Mouse (Mus musculus) midbrain, embryonic 10.5 days (tissue): ENCODE results near the gene Creb1. TPM values are rescaled to one million over a fixed set of nuclear protein-coding genes. Genes with fewer than 3 reads are reported as not detected.

ENCODE experiments used
- DNase-seq: peaks from one replicate; pipeline ENCODE4 v3.0.0-alpha.2; 2017; ENCODE audit warnings: low spot score
- H3K27ac ChIP-seq: fragments of 300-500 bp; sonication (generic); replicated peaks from 2 replicates; pipeline ENCODE4 v1.5.1; 2016; ENCODE audit warnings: mild to moderate bottlenecking
- H3K27me3 ChIP-seq: fragments of 300-500 bp; sonication (generic); 2 replicates; pipeline ENCODE4 v1.6.1; 2016; ENCODE audit warnings: low read depth, mild to moderate bottlenecking; ENCODE audit not compliant: poor library complexity, severe bottlenecking
- H3K36me3 ChIP-seq: fragments of 300-500 bp; sonication (generic); 2 replicates; pipeline ENCODE4 v1.6.1; 2016; ENCODE audit warnings: mild to moderate bottlenecking, moderate library complexity
- H3K4me1 ChIP-seq: fragments of 300-500 bp; sonication (generic); 2 replicates; pipeline ENCODE4 v1.6.1; 2016
- H3K4me3 ChIP-seq: fragments of 300-500 bp; sonication (generic); 2 replicates; pipeline ENCODE4 v1.5.1; 2016; ENCODE audit warnings: mild to moderate bottlenecking, moderate library complexity
- H3K9me3 ChIP-seq: fragments of 300-500 bp; sonication (generic); replicated peaks from 2 replicates; pipeline ENCODE4 v1.6.1; 2016; ENCODE audit warnings: mild to moderate bottlenecking
- WGBS: fragments of 180-500 bp; shearing (Covaris S2); methylation state at CpG from one replicate; pipeline ENCODE4 v1.1.7; 2016; 5-methylcytosine and 5-hydroxymethylcytosine counted together
- polyA plus RNA-seq: library from polyadenylated mRNA; unstranded; fragments of >200 nt; fragmentation: Nextera tagmentation; extraction: Ambion mirVana; gene quantifications from 2 replicates; pipeline ENCODE4 v1.2.1, GENCODE M21; 2016

Gene Creb1
- 46.2 and 50.3 TPM in 2 replicates for polyA plus RNA-seq

GRCm38 (mm10) chr1:64532589-64533470, at the start of gene Creb1:
Creb1 (plus strand) TSS chr1:64532645.
- H3K27me3 ChIP-seq = no peaks in the 10 kb centered on the region
- peaks cover 43% of the 10 kb centered on the region for H3K4me1 ChIP-seq
- H3K4me3 ChIP-seq = peak within 1 kb of the TSS; percentile 91
- 4% methylated on average over 119 of the region's 119 CpGs for WGBS
- H3K9me3 ChIP-seq = no peaks in the 10 kb centered on the region
- H3K27ac ChIP-seq = peak within 1 kb of the TSS; percentile 99
- H3K36me3 ChIP-seq = peaks cover 11% of the 10 kb centered on the region
- DNase-seq = peak; percentile 99

- H3K4me1 ChIP-seq = peaks cover 28% of the 10 kb centered on the region
- peak; percentile 42 for DNase-seq
- H3K36me3 ChIP-seq = no peaks in the 10 kb centered on the region
- no peaks in the 10 kb centered on the region for H3K9me3 ChIP-seq
- H3K4me3 ChIP-seq = no peak overlapping the region
- H3K27me3 ChIP-seq = no peaks in the 10 kb centered on the region
- H3K27ac ChIP-seq = peak overlapping the region; percentile 56
- WGBS = 40% methylated on average over 4 of the region's 4 CpGs
Observed at GRCm38 (mm10) chr1:64488521-64489029, 43.9 kb upstream of the Creb1 start.

- Histone ChIP-seq H3K27me3 (no peaks in the 10 kb centered on the region), H3K4me1 (no peaks in the 10 kb centered on the region), H3K4me3 (no peak overlapping the region), H3K36me3 (no peaks in the 10 kb centered on the region), H3K27ac (no peak overlapping the region), H3K9me3 (no peaks in the 10 kb centered on the region)
- no peak for DNase-seq
Observed at GRCm38 (mm10) chr1:64496803-64497202, 35.6 kb upstream of the Creb1 start.

- DNase-seq = no peak
- Histone ChIP-seq H3K9me3 (no peaks in the 10 kb centered on the region), H3K4me3 (no peak overlapping the region), H3K27ac (no peak overlapping the region), H3K27me3 (no peaks in the 10 kb centered on the region), H3K4me1 (no peaks in the 10 kb centered on the region), H3K36me3 (no peaks in the 10 kb centered on the region)
Observed at GRCm38 (mm10) chr1:64501382-64502140, 30.9 kb upstream of the Creb1 start.

GRCm38 (mm10) chr1:64508479-64509096, 23.9 kb upstream of the Creb1 start:
- H3K4me3 ChIP-seq = no peak overlapping the region
- WGBS = 90% methylated on average over 7 of the region's 7 CpGs
- H3K9me3 ChIP-seq = no peaks in the 10 kb centered on the region
- no peaks in the 10 kb centered on the region for H3K27me3 ChIP-seq
- DNase-seq = no peak
- no peak overlapping the region for H3K27ac ChIP-seq
- H3K36me3 ChIP-seq = no peaks in the 10 kb centered on the region
- no peaks in the 10 kb centered on the region for H3K4me1 ChIP-seq

GRCm38 (mm10) chr1:64509678-64510077, 22.8 kb upstream of the Creb1 start:
- no peaks in the 10 kb centered on the region for H3K36me3 ChIP-seq
- WGBS = 58% methylated on average over 1 of the region's 1 CpGs
- no peak overlapping the region for H3K27ac ChIP-seq
- no peaks in the 10 kb centered on the region for H3K27me3 ChIP-seq
- no peaks in the 10 kb centered on the region for H3K4me1 ChIP-seq
- no peak for DNase-seq
- H3K4me3 ChIP-seq = no peak overlapping the region
- H3K9me3 ChIP-seq = no peaks in the 10 kb centered on the region

- DNase-seq = no peak
- H3K36me3 ChIP-seq = no peaks in the 10 kb centered on the region
- no peaks in the 10 kb centered on the region for H3K4me1 ChIP-seq
- WGBS = 93% methylated on average over 7 of the region's 7 CpGs
- no peak overlapping the region for H3K27ac ChIP-seq
- H3K9me3 ChIP-seq = no peaks in the 10 kb centered on the region
- H3K4me3 ChIP-seq = no peak overlapping the region
- H3K27me3 ChIP-seq = no peaks in the 10 kb centered on the region
Observed at GRCm38 (mm10) chr1:64514184-64514583, 18.3 kb upstream of the Creb1 start.

- no peaks in the 10 kb centered on the region for H3K36me3 ChIP-seq
- no peak for DNase-seq
- H3K9me3 ChIP-seq = no peaks in the 10 kb centered on the region
- H3K4me1 ChIP-seq = no peaks in the 10 kb centered on the region
- H3K27ac ChIP-seq = no peak overlapping the region
- 82% methylated on average over 3 of the region's 3 CpGs for WGBS
- no peaks in the 10 kb centered on the region for H3K27me3 ChIP-seq
- H3K4me3 ChIP-seq = no peak overlapping the region
Observed at GRCm38 (mm10) chr1:64516593-64516992, 15.9 kb upstream of the Creb1 start.

GRCm38 (mm10) chr1:64518480-64518879, 14.0 kb upstream of the Creb1 start:
- H3K4me3 ChIP-seq = no peak overlapping the region
- DNase-seq = no peak
- no peaks in the 10 kb centered on the region for H3K36me3 ChIP-seq
- H3K27me3 ChIP-seq = no peaks in the 10 kb centered on the region
- no peak overlapping the region for H3K27ac ChIP-seq
- H3K9me3 ChIP-seq = no peaks in the 10 kb centered on the region
- H3K4me1 ChIP-seq = no peaks in the 10 kb centered on the region
- 85% methylated on average over 3 of the region's 3 CpGs for WGBS

GRCm38 (mm10) chr1:64519345-64519744, 13.1 kb upstream of the Creb1 start:
- H3K27me3 ChIP-seq = no peaks in the 10 kb centered on the region
- no peaks in the 10 kb centered on the region for H3K36me3 ChIP-seq
- no peak overlapping the region for H3K4me3 ChIP-seq
- H3K9me3 ChIP-seq = no peaks in the 10 kb centered on the region
- H3K4me1 ChIP-seq = no peaks in the 10 kb centered on the region
- H3K27ac ChIP-seq = no peak overlapping the region
- no peak for DNase-seq
- 84% methylated on average over 1 of the region's 1 CpGs for WGBS

GRCm38 (mm10) chr1:64519901-64520300, 12.5 kb upstream of the Creb1 start:
- no peak overlapping the region for H3K27ac ChIP-seq
- no peaks in the 10 kb centered on the region for H3K9me3 ChIP-seq
- no peaks in the 10 kb centered on the region for H3K4me1 ChIP-seq
- no peaks in the 10 kb centered on the region for H3K27me3 ChIP-seq
- 81% methylated on average over 1 of the region's 1 CpGs for WGBS
- no peaks in the 10 kb centered on the region for H3K36me3 ChIP-seq
- no peak overlapping the region for H3K4me3 ChIP-seq
- DNase-seq = no peak

GRCm38 (mm10) chr1:64521734-64522133, 10.7 kb upstream of the Creb1 start:
- H3K4me3 ChIP-seq = no peak overlapping the region
- H3K4me1 ChIP-seq = no peaks in the 10 kb centered on the region
- no peak overlapping the region for H3K27ac ChIP-seq
- no peaks in the 10 kb centered on the region for H3K27me3 ChIP-seq
- H3K36me3 ChIP-seq = no peaks in the 10 kb centered on the region
- no peak for DNase-seq
- WGBS = 86% methylated on average over 3 of the region's 3 CpGs
- no peaks in the 10 kb centered on the region for H3K9me3 ChIP-seq
